Comparison of ENCODE assay signal across 11 mouse cellular contexts in genomic region chr14:15266287-15266686, GRCm38 (mm10).
DNase-seq lines count a peak whose midpoint lies in the region; ATAC-seq and TF ChIP-seq lines count a peak whose summit lies in the region.
"Had no signal": no experiment of that assay in that cellular context is flagged by ENCODE, and none has a peak within 500 bp of the region (broad histone marks: within the 10 kb centered on the region; RNA-seq: fewer than 3 reads in every experiment).

No protein-coding gene starts in this region.

- WGBS in hindbrain, embryonic 11.5 days = 86% methylated on average over 1 of the region's 1 CpGs
- 76% methylated on average over 1 of the region's 1 CpGs for WGBS in hindbrain, embryonic 13.5 days
- 84% methylated on average over 1 of the region's 1 CpGs for WGBS in forebrain, embryonic 12.5 days

- no peak overlapping the region for H3K4me2 ChIP-seq in hindbrain, embryonic 11.5 days (replicated peaks; ENCODE audit: low read depth, low read length)
- no peak overlapping the region for H3K4me2 ChIP-seq in hindbrain, embryonic 13.5 days
- no peak overlapping the region for H3K4me2 ChIP-seq in forebrain, embryonic 12.5 days
- H3K4me2 ChIP-seq: limb, embryonic 15.5 days; neural tube, embryonic 13.5 days had no signal

- no peaks in the 10 kb centered on the region for H3K9me3 ChIP-seq in hindbrain, embryonic 11.5 days (ENCODE audit: control insufficient read depth, low read length)
- H3K9me3 ChIP-seq in hindbrain, embryonic 13.5 days = no peaks in the 10 kb centered on the region
- H3K9me3 ChIP-seq in forebrain, embryonic 12.5 days = no peaks in the 10 kb centered on the region
- H3K9me3 ChIP-seq: limb, embryonic 15.5 days; neural tube, embryonic 13.5 days had no signal

- H3K27ac ChIP-seq in hindbrain, embryonic 11.5 days (ENCODE audit: low read depth, low read length) = no peak overlapping the region
- H3K27ac ChIP-seq in hindbrain, embryonic 13.5 days = no peak overlapping the region
- no peak overlapping the region for H3K27ac ChIP-seq in forebrain, embryonic 12.5 days
- H3K27ac ChIP-seq: limb, embryonic 15.5 days; neural tube, embryonic 13.5 days had no signal

- TF ChIP-seq CTCF in Patski (IDR thresholded peaks at IDR 0.05) = peak; percentile 21

- in situ Hi-C loops in Patski (cut with MboI; ENCODE audit: low pct_unique_long_range_greater_than_20kb) = no loop called here

- no peaks in the 10 kb centered on the region for H3K4me1 ChIP-seq in hindbrain, embryonic 11.5 days (replicated peaks; ENCODE audit: control insufficient read depth, insufficient read depth, low read length)
- H3K4me1 ChIP-seq in hindbrain, embryonic 13.5 days (replicated peaks) = no peaks in the 10 kb centered on the region
- H3K4me1 ChIP-seq in forebrain, embryonic 12.5 days = no peaks in the 10 kb centered on the region
- H3K4me1 ChIP-seq: limb, embryonic 15.5 days; neural tube, embryonic 13.5 days had no signal

- ATAC-seq in hindbrain, embryonic 11.5 days (ENCODE audit: low FRiP score) = no peak
- ATAC-seq in hindbrain, embryonic 13.5 days (ENCODE audit: low FRiP score) = no peak
- no peak for ATAC-seq in Patski
- no peak for ATAC-seq in forebrain, embryonic 12.5 days (ENCODE audit: low FRiP score)

- intact Hi-C loops in heart, postnatal 25 days (cut with DNase I) = no loop called here

- no peak overlapping the region for H3K9ac ChIP-seq in hindbrain, embryonic 11.5 days (ENCODE audit: low read depth, low read length)
- no peak overlapping the region for H3K9ac ChIP-seq in hindbrain, embryonic 13.5 days
- no peak overlapping the region for H3K9ac ChIP-seq in forebrain, embryonic 12.5 days
- H3K9ac ChIP-seq: limb, embryonic 15.5 days; neural tube, embryonic 13.5 days had no signal

- H3K36me3 ChIP-seq in hindbrain, embryonic 11.5 days (ENCODE audit: control insufficient read depth, insufficient read depth, low read length) = no peaks in the 10 kb centered on the region
- no peaks in the 10 kb centered on the region for H3K36me3 ChIP-seq in hindbrain, embryonic 13.5 days
- no peaks in the 10 kb centered on the region for H3K36me3 ChIP-seq in forebrain, embryonic 12.5 days (replicated peaks)
- H3K36me3 ChIP-seq: limb, embryonic 15.5 days; neural tube, embryonic 13.5 days had no signal

- peak; percentile 17 for DNase-seq in hindbrain, embryonic 11.5 days (ENCODE audit: low spot score)
- peak; percentile 38 to 40 for DNase-seq in B cell, adult 2 months
- DNase-seq in Patski (ENCODE audit: low read depth, low spot score) = no peak
- peak; percentile 7 for DNase-seq in lung, postnatal 14 days
- no peak for DNase-seq in heart, postnatal 25 days (ENCODE audit: low spot score)
- no peak for DNase-seq in layer of hippocampus, postnatal 25 days (ENCODE audit: extremely low spot score in 1 of 2, low spot score in 1 of 2)
- DNase-seq: adrenal gland, adult 2 months had no signal

- H3K27me3 ChIP-seq in hindbrain, embryonic 11.5 days (ENCODE audit: control insufficient read depth, insufficient read depth, low read length) = no peaks in the 10 kb centered on the region
- no peaks in the 10 kb centered on the region for H3K27me3 ChIP-seq in hindbrain, embryonic 13.5 days
- no peaks in the 10 kb centered on the region for H3K27me3 ChIP-seq in Patski
- H3K27me3 ChIP-seq in forebrain, embryonic 12.5 days = no peaks in the 10 kb centered on the region
- H3K27me3 ChIP-seq: limb, embryonic 15.5 days; neural tube, embryonic 13.5 days had no signal

- POLR2A ChIA-PET in Patski (lab: Charles Lee) = no interaction called here

- no peak overlapping the region for H3K4me3 ChIP-seq in hindbrain, embryonic 11.5 days (ENCODE audit: low read depth, low read length)
- H3K4me3 ChIP-seq in hindbrain, embryonic 13.5 days = no peak overlapping the region
- no peak overlapping the region for H3K4me3 ChIP-seq in forebrain, embryonic 12.5 days (replicated peaks)
- H3K4me3 ChIP-seq: limb, embryonic 15.5 days; neural tube, embryonic 13.5 days had no signal

- CTCF ChIA-PET in Patski (lab: Charles Lee) = interaction anchor here (1.1 kb wide), 1 partner anchor 12 kb away, joined by 3 read pairs; no protein-coding TSS in a partner anchor

Comparison
In these comparisons a context has a peak if more than half of its experiments do, and no peak if none do; other contexts are left out.
1. DNase-seq: peak in hindbrain, embryonic 11.5 days (single experiment), B cell, adult 2 months (2 of 2) and lung, postnatal 14 days (single experiment); none in Patski (single experiment), heart, postnatal 25 days (single experiment) and layer of hippocampus, postnatal 25 days (0 of 2).